Mouse (Mus musculus) limb, embryonic 11.5 days (tissue): ENCODE data around the gene Slc13a1. TPM values are rescaled to one million over a fixed set of nuclear protein-coding genes. Genes with fewer than 3 reads are reported as not detected.

Experiments used
- ATAC-seq: fragments of 200-750 bp; cut with Nextera tagmentation; 2 replicates; pipeline ENCODE4 v1.8.0; 2017; ENCODE audit warnings: low read depth; ENCODE audit not compliant: insufficient number of reproducible peaks, low FRiP score, low TSS enrichment
- DNase-seq: peaks from one replicate; pipeline ENCODE4 v3.0.0-alpha.2; 2015; ENCODE audit warnings: low spot score
- H3K27ac ChIP-seq: fragments of 300-500 bp; sonication (generic); replicated peaks from 2 replicates; pipeline ENCODE4 v1.5.1; 2014; ENCODE audit warnings: low read depth, mild to moderate bottlenecking, low read length
- H3K27me3 ChIP-seq: fragments of 300-500 bp; sonication (generic); 2 replicates; pipeline ENCODE4 v1.6.1; 2014; ENCODE audit warnings: mild to moderate bottlenecking, low read length, mixed read lengths; ENCODE audit not compliant: control insufficient read depth, insufficient read depth
- H3K36me3 ChIP-seq: fragments of 300-500 bp; sonication (generic); 2 replicates; pipeline ENCODE4 v1.6.1; 2014; ENCODE audit warnings: mild to moderate bottlenecking, low read length, moderate library complexity, mixed read lengths; ENCODE audit not compliant: control insufficient read depth, insufficient read depth
- H3K4me1 ChIP-seq: fragments of 300-500 bp; sonication (generic); 2 replicates; pipeline ENCODE4 v1.6.1; 2014; ENCODE audit warnings: low read length, mixed read lengths; ENCODE audit not compliant: control insufficient read depth, insufficient read depth
- H3K4me2 ChIP-seq: fragments of 300-500 bp; sonication (generic); 2 replicates; pipeline ENCODE4 v1.6.1; 2014; ENCODE audit warnings: low read depth, mild to moderate bottlenecking, moderate library complexity; ENCODE audit not compliant: severe bottlenecking
- H3K4me3 ChIP-seq: fragments of 300-500 bp; sonication (generic); 2 replicates; pipeline ENCODE4 v1.5.1; 2014; ENCODE audit warnings: low read depth, low read length
- H3K9ac ChIP-seq: fragments of 300-500 bp; sonication (generic); 2 replicates; pipeline ENCODE4 v1.6.1; 2014; ENCODE audit warnings: mild to moderate bottlenecking, low read length
- H3K9me3 ChIP-seq: fragments of 300-500 bp; sonication (generic); 2 replicates; pipeline ENCODE4 v1.6.1; 2016; ENCODE audit warnings: low read length; ENCODE audit not compliant: control insufficient read depth
- WGBS: fragments of 180-500 bp; shearing (Covaris S2); extraction: QIAGEN DNeasy Blood & Tissue Kit; methylation state at CpG from one replicate; pipeline ENCODE4 v1.1.7; 2014; 5-methylcytosine and 5-hydroxymethylcytosine counted together
- polyA plus RNA-seq: library from polyadenylated mRNA; unstranded; fragments of >200 nt; fragmentation: Nextera tagmentation; extraction: Ambion mirVana; gene quantifications from 2 replicates; pipeline ENCODE4 v1.2.1, GENCODE M21; 2014

Gene Slc13a1
- polyA plus RNA-seq, 1 experiment from 2014 or later: not detected

GRCm38 (mm10) chr6:24108471-24108870 is 59.4 kb downstream of the Slc13a1 start:
- Histone ChIP-seq H3K4me2 (no peak overlapping the region), H3K9ac (no peak overlapping the region), H3K27ac (no peak overlapping the region), H3K36me3 (no peaks in the 10 kb centered on the region), H3K9me3 (no peaks in the 10 kb centered on the region), H3K4me3 (no peak overlapping the region), H3K27me3 (no peaks in the 10 kb centered on the region), H3K4me1 (no peaks in the 10 kb centered on the region)
- DNase-seq (no peak), ATAC-seq (no peak)
- 95% methylated on average over 4 of the region's 4 CpGs for WGBS

GRCm38 (mm10) chr6:24106157-24106556 is 61.7 kb downstream of the Slc13a1 start:
- WGBS: 62% methylated on average over 3 of the region's 3 CpGs
- H3K4me3 ChIP-seq: no peak overlapping the region
- no peaks in the 10 kb centered on the region for H3K36me3 ChIP-seq
- H3K27me3 ChIP-seq: no peaks in the 10 kb centered on the region
- no peaks in the 10 kb centered on the region for H3K9me3 ChIP-seq
- DNase-seq (no peak), ATAC-seq (no peak)
- H3K4me1 ChIP-seq: no peaks in the 10 kb centered on the region
- no peak overlapping the region for H3K4me2 ChIP-seq
- no peak overlapping the region for H3K9ac ChIP-seq
- no peak overlapping the region for H3K27ac ChIP-seq

- no peaks in the 10 kb centered on the region for H3K36me3 ChIP-seq
- no peaks in the 10 kb centered on the region for H3K9me3 ChIP-seq
- H3K9ac ChIP-seq: no peak overlapping the region
- 81% methylated on average over 5 of the region's 5 CpGs for WGBS
- no peaks in the 10 kb centered on the region for H3K27me3 ChIP-seq
- ATAC-seq (no peak), DNase-seq (no peak)
- H3K4me3 ChIP-seq: no peak overlapping the region
- H3K4me1 ChIP-seq: no peaks in the 10 kb centered on the region
- no peak overlapping the region for H3K4me2 ChIP-seq
- H3K27ac ChIP-seq: no peak overlapping the region
Measured at GRCm38 (mm10) chr6:24105681-24106080, 62.2 kb downstream of the Slc13a1 start.

- Histone ChIP-seq H3K27me3 (no peaks in the 10 kb centered on the region), H3K9ac (no peak overlapping the region), H3K4me1 (no peaks in the 10 kb centered on the region), H3K27ac (no peak overlapping the region), H3K9me3 (no peaks in the 10 kb centered on the region), H3K4me2 (no peak overlapping the region), H3K4me3 (no peak overlapping the region), H3K36me3 (no peaks in the 10 kb centered on the region)
- WGBS: 88% methylated on average over 1 of the region's 1 CpGs
- DNase-seq (no peak), ATAC-seq (no peak)
Measured at GRCm38 (mm10) chr6:24101281-24101680, 66.6 kb downstream of the Slc13a1 start.

GRCm38 (mm10) chr6:24100705-24101104 is 67.2 kb downstream of the Slc13a1 start:
- Histone ChIP-seq H3K4me3 (no peak overlapping the region), H3K27me3 (no peaks in the 10 kb centered on the region), H3K9me3 (no peaks in the 10 kb centered on the region), H3K4me1 (no peaks in the 10 kb centered on the region), H3K36me3 (no peaks in the 10 kb centered on the region), H3K9ac (no peak overlapping the region), H3K27ac (no peak overlapping the region), H3K4me2 (no peak overlapping the region)
- DNase-seq (no peak), ATAC-seq (no peak)
- 68% methylated on average over 5 of the region's 5 CpGs for WGBS

GRCm38 (mm10) chr6:24097400-24097799 is 70.5 kb downstream of the Slc13a1 start:
- Histone ChIP-seq H3K9ac (no peak overlapping the region), H3K4me1 (no peaks in the 10 kb centered on the region), H3K4me2 (no peak overlapping the region), H3K27ac (no peak overlapping the region), H3K4me3 (no peak overlapping the region), H3K36me3 (no peaks in the 10 kb centered on the region), H3K27me3 (no peaks in the 10 kb centered on the region), H3K9me3 (no peaks in the 10 kb centered on the region)
- ATAC-seq (no peak), DNase-seq (no peak)

GRCm38 (mm10) chr6:24076089-24076488 is 91.8 kb downstream of the Slc13a1 start:
- H3K4me2 ChIP-seq: no peak overlapping the region
- H3K4me1 ChIP-seq: no peaks in the 10 kb centered on the region
- H3K36me3 ChIP-seq: no peaks in the 10 kb centered on the region
- ATAC-seq (no peak), DNase-seq (no peak)
- H3K27ac ChIP-seq: no peak overlapping the region
- H3K4me3 ChIP-seq: no peak overlapping the region
- 79% methylated on average over 2 of the region's 2 CpGs for WGBS
- H3K27me3 ChIP-seq: no peaks in the 10 kb centered on the region
- H3K9me3 ChIP-seq: no peaks in the 10 kb centered on the region
- no peak overlapping the region for H3K9ac ChIP-seq

- Histone ChIP-seq H3K4me3 (no peak overlapping the region), H3K36me3 (no peaks in the 10 kb centered on the region), H3K9ac (no peak overlapping the region), H3K4me1 (no peaks in the 10 kb centered on the region), H3K9me3 (no peaks in the 10 kb centered on the region), H3K27ac (no peak overlapping the region), H3K4me2 (no peak overlapping the region), H3K27me3 (no peaks in the 10 kb centered on the region)
- DNase-seq (no peak), ATAC-seq (no peak)
- 83% methylated on average over 4 of the region's 4 CpGs for WGBS
Measured at GRCm38 (mm10) chr6:24072804-24073203, 95.1 kb downstream of the Slc13a1 start.

GRCm38 (mm10) chr6:24059754-24060153 is 108.1 kb downstream of the Slc13a1 start:
- Histone ChIP-seq H3K4me1 (no peaks in the 10 kb centered on the region), H3K27me3 (no peaks in the 10 kb centered on the region), H3K36me3 (no peaks in the 10 kb centered on the region), H3K9ac (no peak overlapping the region), H3K4me3 (no peak overlapping the region), H3K27ac (no peak overlapping the region), H3K9me3 (no peaks in the 10 kb centered on the region), H3K4me2 (no peak overlapping the region)
- WGBS: 83% methylated on average over 3 of the region's 3 CpGs
- no peak for DNase-seq
- ATAC-seq: no peak
